Mouse (Mus musculus): ENCODE results near the gene Cenpn. TPM values are rescaled to one million over a fixed set of nuclear protein-coding genes. Genes with fewer than 3 reads are reported as not detected.

Cenpn gene
- polyA plus RNA-seq, 1 experiment from 2014 or later, result 22.9 TPM

DNA sequence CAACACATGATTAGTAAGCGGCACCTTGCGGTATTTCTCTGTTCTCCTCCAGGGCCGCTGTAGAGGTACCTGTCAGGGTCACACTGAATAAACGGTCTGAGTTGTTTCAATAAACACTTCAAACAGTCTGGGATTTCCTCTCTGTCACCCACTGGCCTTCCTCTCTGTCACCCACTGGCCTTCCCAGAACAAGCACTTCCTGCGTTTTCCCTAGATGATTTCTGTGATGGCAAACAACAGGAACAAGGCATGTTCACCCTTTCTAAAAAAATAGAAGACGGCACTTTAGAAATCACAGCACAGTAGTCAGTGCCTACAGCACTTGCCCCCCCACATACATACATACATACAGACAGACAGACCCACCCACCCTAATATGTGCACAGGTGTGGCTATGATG is 26.0 kb upstream of the Cenpn start:
- Histone ChIP-seq H3K9me3 (replicated peaks) (no peaks in the 10 kb centered on the region), H3K4me2 (no peak overlapping the region), H3K9ac (no peak overlapping the region), H3K36me3 (peaks cover 14% of the 10 kb centered on the region; the same call in 1 of the 2 replicates), H3K27me3 (no peaks in the 10 kb centered on the region), H3K27ac (no peak overlapping the region), H3K4me1 (replicated peaks) (no peaks in the 10 kb centered on the region), H3K4me3 (no peak overlapping the region)
- 91% methylated on average over 6 of the region's 6 CpGs for WGBS
- ATAC-seq (replicated peaks; ENCODE audit: insufficient number of reproducible peaks, insufficient read depth, low FRiP score, low read depth), result no peak

DNA sequence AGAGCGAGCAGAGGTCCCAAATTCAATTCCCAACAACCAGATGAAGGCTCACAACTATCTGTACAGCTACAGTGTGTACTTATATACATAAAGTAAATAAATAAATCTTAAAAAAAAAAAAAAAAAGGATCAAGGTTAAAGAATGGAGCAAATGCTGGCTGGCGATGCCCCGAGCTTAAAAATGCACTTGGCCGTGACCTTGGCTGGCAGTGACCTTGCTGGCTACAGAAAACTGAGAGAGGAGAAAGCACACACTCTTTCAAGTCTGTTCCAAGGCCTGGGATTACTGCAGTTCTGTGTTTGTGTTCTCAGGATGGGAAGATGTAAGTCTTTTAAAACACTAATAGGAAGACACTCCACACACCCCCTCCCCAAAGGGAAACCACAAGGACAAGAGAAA is 16.8 kb upstream of the Cenpn start:
- ATAC-seq (replicated peaks; ENCODE audit: insufficient number of reproducible peaks, insufficient read depth, low FRiP score, low read depth), result no peak
- Histone ChIP-seq H3K36me3 (peaks cover 13% of the 10 kb centered on the region; the same call in 1 of the 2 replicates), H3K27ac (no peak overlapping the region), H3K9me3 (replicated peaks) (no peaks in the 10 kb centered on the region), H3K4me3 (no peak overlapping the region), H3K9ac (no peak overlapping the region), H3K4me2 (no peak overlapping the region), H3K27me3 (no peaks in the 10 kb centered on the region), H3K4me1 (replicated peaks) (no peaks in the 10 kb centered on the region)
- 87% methylated on average over 4 of the region's 4 CpGs for WGBS

DNA sequence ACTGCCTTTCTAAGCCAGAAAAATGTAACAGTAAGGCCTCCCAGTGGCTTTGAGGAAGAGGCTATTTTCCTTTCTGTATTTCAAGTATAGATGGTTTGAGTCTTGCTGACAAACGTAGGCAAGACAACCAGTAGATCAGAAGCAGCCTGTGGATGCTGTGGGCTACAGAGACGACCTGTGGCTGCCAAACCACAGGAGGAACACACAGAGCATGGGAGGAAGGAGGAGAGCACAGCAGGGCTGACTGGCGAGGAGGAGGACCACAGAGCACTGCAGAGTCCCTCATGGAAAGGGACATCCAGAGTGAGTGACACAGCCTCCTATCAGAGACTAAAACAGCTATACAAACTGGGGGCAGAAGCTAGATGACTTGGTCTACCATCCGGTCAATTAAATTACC is 16.3 kb upstream of the Cenpn start:
- no peak overlapping the region for H3K27ac ChIP-seq

DNA sequence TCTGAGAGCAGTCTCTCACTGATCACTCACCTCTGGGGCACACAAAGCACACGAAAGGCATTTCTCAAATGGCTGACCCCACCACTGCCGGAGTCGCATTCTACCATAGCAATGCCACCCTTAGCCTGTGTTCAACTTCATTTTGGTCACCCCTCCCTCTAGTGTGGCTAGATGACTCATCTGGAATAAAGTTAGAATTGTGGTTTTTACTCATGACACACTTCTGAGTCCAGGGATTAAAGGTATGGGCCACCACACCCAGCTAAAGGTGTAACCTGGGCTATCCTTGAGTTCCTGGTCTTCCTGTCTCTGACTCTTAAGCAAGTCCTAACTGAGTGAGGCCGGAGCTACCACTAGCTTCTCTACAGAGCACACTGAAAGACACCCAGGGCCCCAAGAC is 15.7 kb upstream of the Cenpn start:
- Histone ChIP-seq H3K9ac (no peak overlapping the region), H3K36me3 (peaks cover 23% of the 10 kb centered on the region)
- 88% methylated on average over 4 of the region's 4 CpGs for WGBS

More for the DNA sequence above, 16.3 kb upstream of the Cenpn start:
- 81% methylated on average over 4 of the region's 4 CpGs for WGBS
- H3K4me1 ChIP-seq (replicated peaks), result no peaks in the 10 kb centered on the region
- no peak overlapping the region for H3K9ac ChIP-seq
- H3K4me2 ChIP-seq, result no peak overlapping the region
- H3K9me3 ChIP-seq (replicated peaks), result no peaks in the 10 kb centered on the region
- H3K4me3 ChIP-seq, result no peak overlapping the region
- no peak for ATAC-seq (replicated peaks; ENCODE audit: insufficient number of reproducible peaks, insufficient read depth, low FRiP score, low read depth)
- peaks cover 18% of the 10 kb centered on the region; the same call in 1 of the 2 replicates for H3K36me3 ChIP-seq
- H3K27me3 ChIP-seq, result no peaks in the 10 kb centered on the region

DNA sequence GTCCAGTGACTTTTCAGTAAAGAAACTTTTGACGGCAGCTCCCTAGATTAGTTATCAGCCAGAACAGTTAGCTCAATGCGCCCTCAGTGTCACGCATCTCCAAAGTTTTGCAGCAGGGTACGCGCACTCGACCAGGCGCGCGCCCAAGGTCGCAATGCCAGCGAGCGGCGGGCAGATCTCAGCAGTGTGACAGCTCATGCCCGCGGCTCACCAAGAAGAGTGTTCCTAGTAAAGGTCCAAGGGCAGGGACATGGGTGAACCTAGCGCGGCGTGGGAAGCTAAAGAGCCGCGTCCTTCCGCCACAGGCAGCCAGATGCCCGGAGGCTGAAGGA is 559 bp upstream of the Cenpn start:
- H3K27ac ChIP-seq, result peak overlapping the region; percentile 96
- H3K4me2 ChIP-seq, result peak overlapping the region; percentile 72
- no peaks in the 10 kb centered on the region for H3K9me3 ChIP-seq (replicated peaks)
- H3K4me3 ChIP-seq, result peak overlapping the region; percentile 81
- peak overlapping the region; percentile 76 for H3K9ac ChIP-seq
- H3K27me3 ChIP-seq, result no peaks in the 10 kb centered on the region
- peaks cover 13% of the 10 kb centered on the region for H3K4me1 ChIP-seq (replicated peaks)
- H3K36me3 ChIP-seq, result peaks cover 3% of the 10 kb centered on the region; the same call in 1 of the 2 replicates
- WGBS, result 0% methylated on average over 22 of the region's 22 CpGs
- peak; percentile 64 for ATAC-seq (replicated peaks; ENCODE audit: insufficient number of reproducible peaks, insufficient read depth, low FRiP score, low read depth)

More for the DNA sequence above, 15.7 kb upstream of the Cenpn start:
- no peak overlapping the region for H3K4me3 ChIP-seq
- no peaks in the 10 kb centered on the region for H3K4me1 ChIP-seq (replicated peaks)
- no peak overlapping the region for H3K4me2 ChIP-seq
- no peak overlapping the region for H3K27ac ChIP-seq
- H3K9me3 ChIP-seq (replicated peaks), result no peaks in the 10 kb centered on the region
- ATAC-seq (replicated peaks; ENCODE audit: insufficient number of reproducible peaks, insufficient read depth, low FRiP score, low read depth), result no peak; the same call in 1 of the 2 replicates
- H3K27me3 ChIP-seq, result no peaks in the 10 kb centered on the region

DNA sequence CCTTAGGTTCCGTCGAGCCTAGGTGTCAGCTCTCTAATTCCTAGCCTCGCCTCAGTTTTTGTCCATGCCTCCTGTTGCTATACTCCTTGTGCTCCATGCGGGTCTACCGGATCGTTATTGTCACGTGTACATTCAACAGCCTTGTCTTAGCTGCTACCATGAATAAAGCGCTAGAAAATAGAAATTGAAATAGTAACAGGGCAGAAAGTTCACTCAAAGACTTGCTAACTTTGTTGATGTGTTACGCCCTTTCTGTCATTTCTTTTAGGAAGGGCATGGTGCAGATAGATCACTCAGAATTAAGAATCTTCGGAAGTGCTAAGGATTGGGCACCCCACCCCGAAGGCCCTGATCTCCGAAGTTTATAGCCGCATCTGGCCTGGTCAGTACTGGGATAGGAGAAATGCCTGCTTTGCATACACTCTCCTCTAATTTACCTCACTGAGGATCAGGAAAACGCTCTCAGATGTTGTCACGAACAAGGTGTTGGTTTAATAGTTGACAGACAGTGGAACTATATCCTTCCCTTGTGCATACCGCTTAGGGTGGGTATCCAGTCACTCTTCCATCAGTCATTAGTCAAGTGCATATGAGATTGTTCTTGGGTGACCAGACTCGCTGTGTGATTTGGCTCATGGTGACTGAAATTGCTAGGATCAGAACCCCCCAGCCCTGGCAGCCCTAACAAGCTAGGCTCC is 679 bp downstream of the Cenpn start:
- H3K27me3 ChIP-seq, result no peaks in the 10 kb centered on the region
- peaks cover 3% of the 10 kb centered on the region; the same call in 1 of the 2 replicates for H3K36me3 ChIP-seq
- peaks cover 13% of the 10 kb centered on the region for H3K4me1 ChIP-seq (replicated peaks)
- 28% methylated on average over 17 of the region's 17 CpGs for WGBS
- peak overlapping the region; percentile 96 for H3K27ac ChIP-seq
- peak overlapping the region; percentile 72 for H3K4me2 ChIP-seq
- no peaks in the 10 kb centered on the region for H3K9me3 ChIP-seq (replicated peaks)
- ATAC-seq (replicated peaks; ENCODE audit: insufficient number of reproducible peaks, insufficient read depth, low FRiP score, low read depth), result no peak
- peak overlapping the region; percentile 81 for H3K4me3 ChIP-seq
- peak overlapping the region; percentile 76 for H3K9ac ChIP-seq

DNA sequence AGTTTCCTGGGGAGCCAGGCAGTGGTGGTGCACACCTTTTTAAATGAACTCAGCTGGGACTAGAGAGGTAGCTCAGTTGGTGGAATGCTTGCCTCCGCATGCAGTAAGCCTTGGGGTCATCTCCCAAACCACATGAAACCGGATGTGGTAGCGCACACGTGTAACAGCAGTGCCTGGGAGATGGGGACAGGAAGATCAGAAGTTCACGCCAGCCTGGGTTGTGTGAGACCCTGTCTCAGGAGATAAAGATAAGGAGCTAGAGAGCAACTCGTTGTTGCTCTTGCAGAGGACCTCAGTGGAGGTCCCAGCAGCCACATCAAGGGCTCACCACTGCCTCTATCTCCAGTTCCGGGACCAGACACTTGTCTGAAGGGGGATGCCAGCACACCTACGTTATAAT is 2.0 kb downstream of the Cenpn start:
- no peaks in the 10 kb centered on the region for H3K9me3 ChIP-seq (replicated peaks)
- H3K4me3 ChIP-seq, result no peak overlapping the region
- peaks cover 13% of the 10 kb centered on the region for H3K4me1 ChIP-seq (replicated peaks)
- no peaks in the 10 kb centered on the region for H3K27me3 ChIP-seq
- no peak for ATAC-seq (replicated peaks; ENCODE audit: insufficient number of reproducible peaks, insufficient read depth, low FRiP score, low read depth)
- H3K4me2 ChIP-seq, result no peak overlapping the region
- H3K36me3 ChIP-seq, result peaks cover 2% of the 10 kb centered on the region; the same call in 1 of the 2 replicates
- no peak overlapping the region for H3K27ac ChIP-seq
- H3K9ac ChIP-seq, result no peak overlapping the region
- WGBS, result 78% methylated on average over 8 of the region's 8 CpGs

DNA sequence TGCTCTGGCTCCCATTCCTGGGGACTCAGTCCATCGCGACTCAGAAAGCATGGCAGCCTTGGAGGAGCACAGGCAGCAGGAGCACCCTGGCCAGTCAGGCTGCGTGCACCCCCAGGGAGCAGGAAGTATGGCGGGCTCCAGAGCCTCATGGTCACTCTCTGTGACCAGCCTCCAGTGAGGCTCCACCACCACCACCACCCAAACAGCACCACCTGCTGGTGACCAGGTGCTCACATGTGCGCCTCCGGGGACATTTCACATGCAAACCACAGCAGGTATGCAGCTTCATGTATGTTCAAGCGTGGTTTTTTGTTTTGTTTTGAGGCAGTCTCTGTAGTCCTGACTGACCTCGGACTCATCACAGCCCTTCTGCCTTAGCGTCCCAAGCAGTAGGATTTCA is 6.3 kb downstream of the Cenpn start:
- H3K4me2 ChIP-seq, result no peak overlapping the region
- H3K4me3 ChIP-seq, result no peak overlapping the region
- H3K4me1 ChIP-seq (replicated peaks), result no peaks in the 10 kb centered on the region
- peaks cover 17% of the 10 kb centered on the region; the same call in 1 of the 2 replicates for H3K36me3 ChIP-seq
- no peaks in the 10 kb centered on the region for H3K27me3 ChIP-seq
- no peaks in the 10 kb centered on the region for H3K9me3 ChIP-seq (replicated peaks)
- no peak overlapping the region for H3K27ac ChIP-seq
- no peak for ATAC-seq (replicated peaks; ENCODE audit: insufficient number of reproducible peaks, insufficient read depth, low FRiP score, low read depth)
- H3K9ac ChIP-seq, result no peak overlapping the region
- WGBS, result 82% methylated on average over 9 of the region's 9 CpGs

DNA sequence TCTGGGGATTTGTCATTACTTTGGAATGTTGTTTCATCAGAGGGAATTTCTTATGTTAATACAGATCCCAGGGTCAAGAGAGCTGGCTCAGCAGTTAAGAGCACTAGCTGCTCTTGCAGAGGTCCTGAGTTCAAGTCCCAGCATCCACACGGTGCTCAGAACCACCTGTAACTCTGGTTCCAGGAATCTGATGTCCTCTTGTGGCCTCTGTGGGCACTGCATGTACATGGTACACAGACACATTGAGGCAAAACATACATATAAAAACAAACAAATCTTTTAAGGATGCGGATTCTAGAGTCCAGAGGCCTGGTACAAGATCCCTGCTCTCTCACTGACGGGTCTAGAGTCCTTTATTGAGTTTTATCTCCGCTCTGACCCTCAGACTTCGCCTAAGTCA is 7.1 kb downstream of the Cenpn start:
- H3K9me3 ChIP-seq (replicated peaks), result no peaks in the 10 kb centered on the region
- peaks cover 24% of the 10 kb centered on the region; the same call in 1 of the 2 replicates for H3K36me3 ChIP-seq
- H3K27ac ChIP-seq, result no peak overlapping the region
- no peak overlapping the region for H3K4me3 ChIP-seq
- H3K4me1 ChIP-seq (replicated peaks), result no peaks in the 10 kb centered on the region
- 87% methylated on average over 5 of the region's 5 CpGs for WGBS
- H3K4me2 ChIP-seq, result no peak overlapping the region
- H3K9ac ChIP-seq, result no peak overlapping the region
- ATAC-seq (replicated peaks; ENCODE audit: insufficient number of reproducible peaks, insufficient read depth, low FRiP score, low read depth), result no peak
- no peaks in the 10 kb centered on the region for H3K27me3 ChIP-seq

DNA sequence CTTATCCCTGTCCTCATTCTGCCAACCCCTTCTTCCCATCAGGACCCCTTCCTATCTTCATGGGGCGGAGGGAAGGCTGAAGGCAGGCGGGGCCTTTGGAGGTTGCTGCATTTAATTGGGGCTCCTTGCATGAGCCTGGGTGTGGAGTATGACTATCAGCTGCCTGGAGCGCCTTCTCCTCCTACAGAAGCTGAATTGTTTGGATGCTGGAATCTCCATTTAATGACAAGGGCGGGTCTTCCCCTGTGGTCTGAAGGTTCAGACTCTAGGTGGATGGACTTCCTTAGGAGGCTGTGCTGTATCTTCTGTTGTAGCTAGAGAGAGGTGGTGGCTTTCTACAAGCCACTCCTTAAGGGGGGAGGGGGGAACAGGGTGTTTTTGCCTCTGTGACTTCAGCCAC is 13.4 kb downstream of the Cenpn start:
- Histone ChIP-seq H3K4me3 (no peak overlapping the region), H3K27me3 (no peaks in the 10 kb centered on the region), H3K9me3 (replicated peaks) (no peaks in the 10 kb centered on the region), H3K4me1 (replicated peaks) (no peaks in the 10 kb centered on the region), H3K4me2 (no peak overlapping the region), H3K27ac (no peak overlapping the region), H3K36me3 (peaks cover 59% of the 10 kb centered on the region; the same call in 1 of the 2 replicates), H3K9ac (no peak overlapping the region)
- ATAC-seq (replicated peaks; ENCODE audit: insufficient number of reproducible peaks, insufficient read depth, low FRiP score, low read depth), result no peak
- WGBS, result 87% methylated on average over 4 of the region's 4 CpGs

DNA sequence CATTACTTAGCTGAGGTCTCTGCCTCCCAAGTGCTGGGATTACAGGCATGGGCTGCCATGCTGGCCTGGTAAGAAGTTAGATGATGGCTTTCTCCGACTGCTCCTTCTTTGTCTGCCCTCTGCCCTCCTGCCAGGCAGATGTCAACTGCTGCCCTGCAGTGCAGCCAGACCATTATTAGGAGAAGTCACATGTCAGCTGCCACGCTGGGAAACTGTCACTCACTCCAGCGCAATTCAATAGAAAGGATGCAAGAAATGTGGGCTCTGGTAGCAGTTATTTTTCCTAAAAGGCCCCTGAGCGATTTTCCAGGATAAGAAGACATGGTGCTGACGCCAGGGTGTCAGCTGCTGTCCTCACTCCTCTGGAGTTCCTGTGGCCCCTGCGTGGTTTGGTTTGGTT is 14.0 kb downstream of the Cenpn start:
- H3K27ac ChIP-seq, result no peak overlapping the region
- no peaks in the 10 kb centered on the region for H3K27me3 ChIP-seq
- 82% methylated on average over 6 of the region's 6 CpGs for WGBS
- H3K9me3 ChIP-seq (replicated peaks), result no peaks in the 10 kb centered on the region
- no peaks in the 10 kb centered on the region for H3K4me1 ChIP-seq (replicated peaks)
- ATAC-seq (replicated peaks; ENCODE audit: insufficient number of reproducible peaks, insufficient read depth, low FRiP score, low read depth), result no peak
- no peak overlapping the region for H3K9ac ChIP-seq
- no peak overlapping the region for H3K4me3 ChIP-seq
- peaks cover 59% of the 10 kb centered on the region; the same call in 1 of the 2 replicates for H3K36me3 ChIP-seq
- no peak overlapping the region for H3K4me2 ChIP-seq

Data from heart, embryonic 15.5 days (tissue).